Mouse (Mus musculus) urinary bladder, postnatal 14 days (tissue): Measurements from ENCODE around the gene Rccd1.
"Not testable (repeated sequence)": the region's sequence is repeated elsewhere in the genome, so short reads cannot be mapped to it uniquely, and the experiment has no call there.

Experiments
- DNase-seq: peaks from one replicate; pipeline ENCODE4 v3.0.0; 2021; ENCODE audit warnings: low spot score

Gene Rccd1

DNA sequence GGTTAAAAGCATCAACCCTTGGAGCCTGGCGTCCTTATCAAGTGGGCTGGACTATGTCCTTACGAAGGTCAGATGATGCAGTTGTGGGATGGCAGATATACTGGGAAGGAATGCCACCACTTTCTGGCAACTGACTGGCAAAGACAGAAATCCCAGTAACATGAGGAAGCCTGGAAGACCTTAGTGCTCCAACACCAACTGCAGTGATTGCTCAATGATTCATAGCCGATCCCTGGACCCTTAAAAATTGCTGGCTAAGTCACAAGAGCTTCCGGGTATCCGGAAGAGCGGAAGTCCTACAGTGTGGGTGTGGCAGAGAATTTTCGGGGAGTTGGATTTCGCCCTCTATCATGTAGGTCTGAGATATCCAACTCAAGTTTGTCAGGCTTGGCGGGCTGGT lies 21.9 kb upstream of the Rccd1 start:
- DNase-seq = no peak

GRCm38 (mm10) chr7:80343270-80344018 lies 19.2 kb upstream of the Rccd1 start:
- no peak for DNase-seq

DNA sequence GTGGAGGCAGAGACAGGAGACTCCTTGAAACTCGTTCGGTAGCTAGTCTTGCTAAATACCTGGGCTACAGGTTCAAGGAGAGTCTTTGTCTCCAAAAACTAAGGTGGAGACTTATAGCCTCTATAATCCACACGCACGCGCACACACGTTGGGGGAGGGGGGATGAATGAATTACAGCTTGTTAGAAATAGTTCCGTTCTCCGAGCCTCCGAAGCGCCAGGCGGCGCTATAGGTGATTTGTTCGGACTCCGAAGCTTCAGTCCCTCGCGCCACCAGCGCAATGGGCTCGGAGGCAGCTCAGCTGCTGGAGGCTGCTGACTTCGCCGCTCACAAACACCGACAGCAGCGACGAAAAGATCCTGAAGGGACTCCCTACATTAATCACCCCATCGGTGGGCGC lies 18.6 kb upstream of the Rccd1 start, which contains the start of gene Hddc3:
Hddc3 (plus strand) TSS at position 247 of the 400 bp plus-strand sequence.
- peak; percentile 95 for DNase-seq

- no peak for DNase-seq
Measured at GRCm38 (mm10) chr7:80341793-80342192, 17.5 kb upstream of the Rccd1 start.

DNA sequence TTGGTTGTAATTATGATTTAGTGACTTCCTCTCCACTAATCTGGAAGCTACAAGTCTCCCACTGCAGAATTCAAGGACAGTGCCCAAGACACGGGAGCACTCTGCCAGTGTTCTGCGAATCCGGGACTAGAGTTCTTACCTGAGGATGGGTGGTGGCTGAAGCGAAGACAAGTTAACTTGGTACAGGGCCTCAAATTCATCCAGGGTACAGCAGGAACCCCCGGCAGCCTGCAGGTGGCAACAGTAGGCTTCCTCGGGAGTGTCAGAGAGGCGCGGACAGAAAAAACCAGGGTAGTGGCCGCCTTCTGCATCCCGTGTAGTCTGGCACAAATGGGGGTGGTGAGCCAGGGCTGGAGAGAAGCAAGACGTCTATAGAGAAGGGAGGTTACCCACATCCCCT lies 16.5 kb upstream of the Rccd1 start, which contains the start of gene Unc45a:
Unc45a (minus strand) TSS at position 213 of the 400 bp plus-strand sequence.
- DNase-seq = peak; percentile 73

GRCm38 (mm10) chr7:80339793-80340628 lies 15.8 kb upstream of the Rccd1 start:
- DNase-seq = peak; percentile 99

DNA sequence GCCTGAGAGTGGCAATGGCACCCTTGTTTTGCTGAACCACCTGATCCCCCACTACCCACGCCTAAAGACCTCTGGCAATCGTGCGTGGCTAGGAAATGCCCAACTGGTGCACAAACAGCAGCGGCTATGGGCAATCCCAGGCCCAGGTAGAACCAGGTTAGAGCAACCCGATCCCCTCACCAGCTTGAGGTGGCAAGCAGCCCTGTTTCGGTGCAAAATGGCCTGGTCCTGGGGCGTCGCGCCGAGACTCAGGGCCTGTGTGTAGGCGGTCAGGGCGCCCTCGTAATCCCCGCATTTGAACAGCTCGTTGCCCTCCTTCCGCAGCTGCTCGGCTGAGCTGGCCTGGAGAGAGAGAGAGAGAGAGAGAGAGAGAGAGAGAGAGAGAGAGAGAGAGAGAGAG lies 15.1 kb upstream of the Rccd1 start:
- no peak for DNase-seq

DNA sequence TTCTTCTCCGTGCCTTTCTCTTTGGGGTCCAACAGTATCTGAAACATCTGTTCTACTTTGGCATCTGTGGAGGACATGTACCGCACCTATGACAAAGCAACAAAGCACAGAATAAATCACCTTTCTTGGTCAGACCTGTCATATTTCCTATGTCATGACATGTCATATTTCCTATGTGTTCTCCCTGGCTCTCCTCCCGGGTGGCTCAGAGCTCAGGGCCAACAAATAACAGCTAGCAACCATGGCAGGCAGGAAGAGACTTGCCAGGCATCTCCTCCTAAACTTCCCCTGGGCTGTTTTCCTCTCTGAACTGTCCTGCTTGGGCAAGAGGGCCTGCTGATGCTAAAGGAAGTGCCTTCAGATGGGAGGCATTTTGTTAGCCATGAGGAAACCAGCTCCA lies 12.7 kb upstream of the Rccd1 start:
- no peak for DNase-seq

GRCm38 (mm10) chr7:80334848-80335247 lies 10.6 kb upstream of the Rccd1 start:
- DNase-seq = no peak

DNA sequence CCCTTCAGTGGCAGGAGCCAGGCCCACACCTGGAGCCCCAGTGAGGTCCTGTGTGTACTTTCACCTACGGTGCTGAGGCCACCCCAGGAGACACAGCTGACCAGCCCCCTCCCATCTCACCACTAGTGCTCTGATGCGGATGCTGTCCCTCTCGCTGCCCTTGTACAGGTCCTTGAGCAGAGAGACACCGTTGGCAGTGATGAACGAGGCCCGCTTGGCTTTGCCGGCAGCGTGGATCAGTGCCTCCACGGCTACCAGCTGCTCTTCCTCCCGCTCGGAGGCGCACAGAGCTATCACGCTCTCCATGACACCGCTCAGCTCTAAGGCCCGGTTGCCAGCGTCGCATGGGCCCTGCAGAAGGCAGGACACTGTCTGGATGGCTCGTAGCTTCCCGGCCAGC lies 7.2 kb upstream of the Rccd1 start:
- DNase-seq = no peak

- DNase-seq = no peak
Measured at GRCm38 (mm10) chr7:80330278-80330677, 6.0 kb upstream of the Rccd1 start.

DNA sequence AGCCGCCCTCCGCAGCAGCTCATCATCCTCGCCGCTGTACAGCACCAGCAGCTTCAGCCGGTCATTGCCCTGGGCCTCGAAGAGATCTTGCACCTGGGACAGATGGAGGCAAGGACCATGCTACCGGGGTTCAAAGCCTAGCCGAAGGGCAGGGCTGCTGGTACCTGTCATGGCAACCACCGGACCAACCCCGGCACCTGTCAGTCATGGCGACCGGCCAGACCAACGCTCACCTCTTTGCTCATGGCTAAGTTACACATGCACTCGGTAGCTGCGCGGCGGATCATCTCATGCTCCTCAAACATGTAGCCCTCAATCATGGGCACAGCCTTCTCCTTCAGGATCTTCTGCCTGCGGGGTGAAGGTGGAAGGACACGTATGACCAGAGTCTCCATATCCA lies 1.8 kb upstream of the Rccd1 start:
- DNase-seq = no peak

- no peak for DNase-seq
Measured at GRCm38 (mm10) chr7:80325292-80325868, 1.1 kb upstream of the Rccd1 start.

DNA sequence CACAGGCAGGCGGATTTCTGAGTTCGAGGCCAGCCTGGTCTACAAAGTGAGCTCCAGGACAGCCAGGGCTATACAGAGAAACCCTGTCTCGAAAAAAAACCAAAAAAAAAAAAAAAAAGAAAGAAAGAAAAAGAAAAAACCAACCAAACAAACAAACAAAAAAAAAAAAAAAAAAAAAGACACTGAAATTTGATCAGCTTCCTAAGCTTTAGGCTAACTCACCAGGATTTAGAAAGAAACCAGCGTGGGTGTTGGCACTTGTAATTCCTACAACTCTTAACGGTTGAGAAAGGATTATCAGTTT lies 514 bp upstream of the Rccd1 start:
- DNase-seq = not testable (repeated sequence)

DNA sequence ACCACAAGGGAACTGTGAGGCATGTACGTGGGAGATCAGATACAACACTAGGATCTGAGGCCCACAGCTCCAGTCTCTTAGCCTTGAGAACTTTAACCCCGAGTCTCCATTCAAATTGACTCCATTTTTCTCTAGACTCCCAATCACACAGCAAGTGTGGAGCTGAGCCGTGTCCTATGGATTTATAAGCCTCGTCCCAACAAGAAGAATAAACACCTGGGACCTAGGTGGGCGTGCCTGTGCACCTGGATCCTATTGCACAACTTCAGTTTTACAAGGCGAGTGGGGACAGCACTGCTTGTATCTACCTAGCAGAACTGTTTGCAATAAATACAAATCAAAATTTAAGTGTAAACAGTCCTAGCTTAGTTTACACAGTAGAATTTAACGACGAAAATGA lies 918 bp downstream of the Rccd1 start:
- no peak for DNase-seq

DNA sequence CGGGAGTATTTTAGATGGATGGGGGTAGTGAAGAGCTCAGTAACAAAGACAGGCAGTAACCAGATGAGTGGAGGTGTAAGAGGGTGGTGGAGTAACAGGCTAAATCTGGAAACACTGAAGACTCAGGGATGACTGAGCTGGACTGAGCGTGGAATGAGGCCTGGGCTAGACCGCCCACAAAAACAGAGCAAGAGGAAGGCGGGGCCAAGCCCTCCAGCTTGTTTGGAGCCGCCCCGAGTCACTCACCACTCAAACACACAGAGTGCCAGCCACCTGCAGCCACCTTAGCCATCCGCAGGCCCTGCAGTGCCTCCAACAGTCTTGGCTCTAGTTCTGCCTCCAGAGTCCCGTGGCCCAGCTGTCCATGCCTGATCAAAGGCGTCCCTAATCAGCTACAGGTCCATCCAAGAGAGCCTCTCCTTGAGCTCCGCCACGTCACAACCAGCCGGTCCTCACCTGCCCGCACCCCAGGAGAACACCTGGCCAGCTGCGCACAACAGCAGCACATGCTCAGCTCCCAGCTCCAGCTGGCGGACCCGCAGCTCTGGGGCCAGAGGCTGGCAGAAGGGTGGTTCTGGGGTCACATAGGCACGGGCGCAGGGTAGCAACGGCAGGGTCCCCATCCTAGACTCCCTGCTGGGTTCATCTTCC lies 4.3 kb downstream of the Rccd1 start:
- DNase-seq = no peak

- DNase-seq = no peak
Measured at GRCm38 (mm10) chr7:80318670-80319069, 5.6 kb downstream of the Rccd1 start.

- DNase-seq = no peak
Measured at GRCm38 (mm10) chr7:80317439-80318115, 6.7 kb downstream of the Rccd1 start.

DNA sequence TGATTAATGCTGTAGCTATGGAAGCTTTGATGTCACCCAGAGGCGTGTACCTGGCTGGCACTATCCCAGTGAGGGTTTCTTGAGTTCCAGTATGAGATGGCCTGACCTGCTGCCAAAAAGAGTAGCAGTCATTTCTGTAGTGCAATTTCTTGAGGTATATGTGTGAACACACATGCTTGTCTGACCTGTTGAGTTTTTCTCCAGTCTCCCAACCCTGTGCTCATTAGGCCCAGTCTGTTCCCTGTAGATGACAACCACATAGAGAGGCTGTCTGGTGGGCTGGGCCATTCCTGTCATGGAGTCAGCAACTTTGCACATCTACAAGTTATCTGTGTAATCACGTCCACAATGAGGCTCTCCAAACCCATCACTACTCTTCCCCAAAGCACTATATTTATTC lies 8.5 kb downstream of the Rccd1 start:
- no peak for DNase-seq

- DNase-seq = no peak
Measured at GRCm38 (mm10) chr7:80310771-80311170, 13.5 kb downstream of the Rccd1 start.

GRCm38 (mm10) chr7:80307766-80308165 lies 16.5 kb downstream of the Rccd1 start:
- DNase-seq = no peak

- DNase-seq = no peak
Measured at GRCm38 (mm10) chr7:80301522-80301921, 22.7 kb downstream of the Rccd1 start.
